Mouse (Mus musculus): ENCODE results near the gene Myo1e.

- TF ChIP-seq EP300 (IDR thresholded peaks at IDR 0.05; ENCODE audit: low read length), result no peak
- TF ChIP-seq POLR2A (IDR thresholded peaks at IDR 0.05; ENCODE audit: low read depth, low read length), result no peak
- no peak for TF ChIP-seq TBP (conservative IDR thresholded peaks at IDR 0.05; ENCODE audit: low read depth, low read length)
- TF ChIP-seq MAFK (IDR thresholded peaks at IDR 0.05; ENCODE audit: insufficient replicate concordance, low read length), result no peak
- no peak for TF ChIP-seq PAX5 (IDR thresholded peaks at IDR 0.05; ENCODE audit: low read length)
- no peak for TF ChIP-seq RCOR1 (conservative IDR thresholded peaks at IDR 0.05; ENCODE audit: low read depth, low read length)
- TF ChIP-seq E2F4 (IDR thresholded peaks at IDR 0.05; ENCODE audit: insufficient replicate concordance, low read depth, low read length), result no peak
- no peak for TF ChIP-seq RAD21 (IDR thresholded peaks at IDR 0.05; ENCODE audit: low read depth, low read length)
- TF ChIP-seq CTCF (conservative IDR thresholded peaks at IDR 0.05 in 1 of 2, IDR thresholded peaks at IDR 0.05 in 1 of 2; ENCODE audit: low read depth in 2 of 2, low read length in 2 of 2), result no peak
- TF ChIP-seq TCF12 (IDR thresholded peaks at IDR 0.05; ENCODE audit: low read depth, low read length), result no peak
Observed at GRCm38 (mm10) chr9:70413038-70413437, 205.9 kb downstream of the Myo1e start.
